Mouse (Mus musculus) NIH3T3 (cell line): ENCODE results near the gene Anks1.

ENCODE experiments used
- DNase-seq: peaks from one replicate; pipeline ENCODE4 v3.0.0-alpha.2; 2012; ENCODE audit warnings: low read depth

Gene Anks1

GRCm38 (mm10) chr17:27908888-27909621, at the start of gene Anks1:
TSS of gene Anks1 (plus strand) at chr17:27909306.
- peak; percentile 89 for DNase-seq

DNA sequence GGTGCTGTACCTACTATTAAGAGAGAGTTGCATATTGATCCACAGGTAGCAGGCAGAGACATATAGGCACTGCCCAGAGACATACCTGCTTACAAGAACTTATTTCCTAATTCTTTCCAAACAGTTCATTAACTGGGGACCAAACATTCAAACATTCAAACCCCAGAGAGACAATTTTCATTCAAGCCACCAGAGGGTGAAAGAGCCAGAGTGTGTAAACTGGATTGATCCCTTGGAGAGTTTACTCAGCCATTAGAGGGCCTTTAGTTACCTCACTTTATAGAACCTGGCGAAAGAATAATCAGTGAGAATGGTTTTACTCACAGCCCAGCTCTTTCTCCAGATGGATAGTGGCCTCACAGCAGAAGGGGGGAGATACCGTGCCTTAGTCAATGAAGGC, 43.6 kb upstream of the Anks1 start:
- peak; percentile 42 for DNase-seq

DNA sequence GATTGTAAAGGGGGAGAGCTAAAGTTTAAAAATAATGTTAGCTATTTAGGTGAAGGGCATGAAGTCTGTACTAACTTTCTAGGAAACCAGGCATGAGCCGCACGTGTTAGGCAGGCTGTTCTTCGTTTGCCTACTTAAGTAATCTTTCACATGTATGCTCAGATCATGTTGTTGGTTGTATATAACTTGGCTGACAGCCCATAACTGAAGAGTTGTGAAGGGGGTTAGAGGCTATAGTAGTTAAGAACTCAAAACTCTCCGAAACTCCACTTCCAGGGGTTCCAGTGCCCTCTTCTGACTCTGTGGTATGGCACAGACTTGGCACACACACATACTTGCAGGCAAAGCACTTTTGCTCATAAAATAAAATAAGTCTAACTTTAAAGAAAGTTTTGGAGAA, 42.4 kb upstream of the Anks1 start:
- no peak for DNase-seq

DNA sequence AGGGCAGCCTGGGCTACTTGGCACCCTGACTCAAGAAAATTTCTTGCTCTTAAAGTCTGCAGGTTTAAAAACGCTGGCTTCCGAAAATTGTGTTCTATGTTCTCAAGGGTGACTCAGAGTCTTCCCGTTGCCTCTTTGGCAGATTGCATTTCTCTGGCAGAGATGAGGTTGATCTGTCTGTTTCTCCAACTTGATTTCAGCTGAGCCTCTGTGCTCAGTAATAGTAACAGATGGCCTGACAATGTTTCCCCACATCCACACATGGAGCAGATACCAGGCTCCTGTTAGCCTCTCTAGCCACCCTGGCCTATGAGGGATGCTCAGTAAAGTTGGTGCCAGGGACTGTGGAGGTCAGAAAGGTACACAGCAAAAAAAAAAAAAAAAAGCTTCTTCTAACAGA, 37.3 kb upstream of the Anks1 start:
- DNase-seq: peak; percentile 70

DNA sequence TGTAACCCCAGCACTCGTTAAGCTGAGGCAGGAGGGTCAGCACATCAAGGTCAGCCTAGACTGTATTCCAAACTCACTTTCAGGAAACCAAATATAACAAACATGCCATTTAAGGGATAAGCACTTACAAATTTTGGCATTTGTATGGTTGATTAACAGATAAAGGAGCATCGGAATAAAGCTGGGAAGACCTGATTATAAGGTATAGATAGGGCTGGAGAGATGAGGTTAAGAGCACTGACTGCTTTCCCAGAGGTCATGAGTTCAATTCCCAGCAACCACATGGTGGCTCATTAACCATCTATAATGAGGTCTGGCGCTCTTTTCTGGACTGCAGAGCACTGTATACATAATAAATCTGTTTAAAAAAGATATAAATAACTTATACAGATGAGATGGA, 35.5 kb upstream of the Anks1 start:
- DNase-seq: no peak

DNA sequence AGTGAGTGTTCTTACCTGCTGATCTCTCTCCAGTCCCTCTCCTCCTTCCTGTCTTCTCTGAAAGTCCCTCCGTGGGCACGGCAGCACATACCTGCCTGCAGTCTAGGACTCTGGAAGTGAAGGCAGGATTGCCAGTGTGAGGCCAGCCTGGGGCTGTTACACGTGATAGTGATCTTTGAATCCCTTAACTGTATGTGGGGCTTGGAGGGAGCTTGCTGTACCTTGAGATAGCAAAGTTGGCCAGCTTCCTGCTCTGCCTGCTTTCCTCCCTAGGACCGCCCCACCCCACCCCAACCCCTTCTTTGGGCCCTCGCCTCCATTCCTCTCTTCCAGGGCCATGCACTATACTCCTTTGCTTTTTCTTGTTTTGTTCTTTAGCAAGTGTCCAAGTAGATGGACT, 34.6 kb upstream of the Anks1 start:
- DNase-seq: no peak

DNA sequence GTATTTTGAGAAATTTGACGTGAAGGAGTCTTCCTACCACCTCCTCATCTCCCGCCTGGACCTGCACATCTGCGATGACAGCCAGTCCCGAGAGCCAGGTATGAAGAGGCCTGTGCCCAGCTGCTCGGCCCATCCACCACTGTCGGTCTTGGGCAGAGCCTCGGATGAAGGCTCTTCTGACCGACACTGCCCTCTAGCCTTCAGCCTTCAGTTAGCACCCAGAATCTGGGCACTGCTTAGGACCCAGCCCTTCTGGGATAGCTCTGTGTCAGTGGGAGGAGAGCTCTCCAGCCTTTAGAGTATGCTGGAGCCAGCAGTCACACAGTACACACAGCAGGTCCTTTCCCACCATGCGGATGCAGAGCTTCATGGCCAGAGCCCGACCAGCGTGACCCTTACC, 27.6 kb upstream of the Anks1 start:
- peak; percentile 63 for DNase-seq

- no peak for DNase-seq
Observed at GRCm38 (mm10) chr17:27883129-27883528, 26.0 kb upstream of the Anks1 start.

DNA sequence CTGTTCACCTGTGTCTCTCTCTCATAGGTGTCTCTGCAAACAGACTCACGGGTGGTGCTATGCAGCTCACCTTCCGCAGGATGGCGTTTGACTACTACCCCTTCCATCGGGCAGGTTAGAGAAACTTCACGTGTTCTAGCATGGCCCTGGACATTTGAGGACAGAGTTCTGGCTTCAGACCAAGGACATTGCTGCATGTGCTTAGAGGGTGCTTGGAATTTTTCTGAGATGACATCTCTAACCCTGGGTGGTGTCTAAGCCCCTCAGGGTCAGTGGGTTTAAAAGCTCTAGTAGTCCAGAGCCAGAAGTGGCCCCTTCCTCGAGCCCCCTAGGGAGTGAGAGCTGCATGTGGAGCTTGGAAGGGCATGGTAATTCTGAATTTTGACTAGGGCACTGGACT, 25.1 kb upstream of the Anks1 start:
- DNase-seq: no peak

DNA sequence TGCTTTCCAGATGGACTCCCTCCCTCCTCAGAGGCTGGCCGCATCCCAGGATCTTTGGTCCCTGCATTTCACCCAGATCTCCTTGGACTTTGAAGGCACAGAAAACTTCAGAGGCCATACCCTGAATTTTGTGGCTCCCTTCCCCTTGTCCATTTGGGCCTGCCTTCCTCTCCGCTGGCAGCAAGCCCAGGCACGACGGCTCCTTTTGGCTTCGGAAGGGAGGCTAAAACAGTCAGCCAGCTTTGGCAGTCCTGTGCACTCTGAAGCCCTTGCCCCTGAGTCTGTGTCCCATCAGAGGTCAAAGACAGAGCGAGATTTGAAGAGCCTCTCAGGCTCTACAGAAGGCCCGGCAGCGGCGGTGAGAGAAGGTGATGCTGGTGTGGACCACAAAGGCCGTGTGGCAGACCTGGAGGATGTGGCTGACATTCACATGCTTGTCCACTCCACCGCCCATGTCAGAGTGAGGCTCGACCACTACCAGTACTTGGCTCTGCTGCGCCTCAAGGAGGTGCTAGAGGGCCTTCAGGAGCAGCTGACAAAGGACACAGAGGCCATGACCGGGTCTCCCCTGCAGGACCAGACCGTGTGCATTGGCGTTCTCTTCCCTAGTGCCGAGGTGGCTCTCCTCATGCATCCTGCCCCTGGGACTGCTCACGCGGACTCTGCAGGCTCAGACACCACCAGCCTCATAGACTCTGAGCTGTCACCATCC, 22.5 kb upstream of the Anks1 start:
- no peak for DNase-seq

- peak; percentile 98 for DNase-seq
Observed at GRCm38 (mm10) chr17:27907512-27908205, 1.4 kb upstream of the Anks1 start.

- DNase-seq: no peak
Observed at GRCm38 (mm10) chr17:27908206-27908887, 759 bp upstream of the Anks1 start.

DNA sequence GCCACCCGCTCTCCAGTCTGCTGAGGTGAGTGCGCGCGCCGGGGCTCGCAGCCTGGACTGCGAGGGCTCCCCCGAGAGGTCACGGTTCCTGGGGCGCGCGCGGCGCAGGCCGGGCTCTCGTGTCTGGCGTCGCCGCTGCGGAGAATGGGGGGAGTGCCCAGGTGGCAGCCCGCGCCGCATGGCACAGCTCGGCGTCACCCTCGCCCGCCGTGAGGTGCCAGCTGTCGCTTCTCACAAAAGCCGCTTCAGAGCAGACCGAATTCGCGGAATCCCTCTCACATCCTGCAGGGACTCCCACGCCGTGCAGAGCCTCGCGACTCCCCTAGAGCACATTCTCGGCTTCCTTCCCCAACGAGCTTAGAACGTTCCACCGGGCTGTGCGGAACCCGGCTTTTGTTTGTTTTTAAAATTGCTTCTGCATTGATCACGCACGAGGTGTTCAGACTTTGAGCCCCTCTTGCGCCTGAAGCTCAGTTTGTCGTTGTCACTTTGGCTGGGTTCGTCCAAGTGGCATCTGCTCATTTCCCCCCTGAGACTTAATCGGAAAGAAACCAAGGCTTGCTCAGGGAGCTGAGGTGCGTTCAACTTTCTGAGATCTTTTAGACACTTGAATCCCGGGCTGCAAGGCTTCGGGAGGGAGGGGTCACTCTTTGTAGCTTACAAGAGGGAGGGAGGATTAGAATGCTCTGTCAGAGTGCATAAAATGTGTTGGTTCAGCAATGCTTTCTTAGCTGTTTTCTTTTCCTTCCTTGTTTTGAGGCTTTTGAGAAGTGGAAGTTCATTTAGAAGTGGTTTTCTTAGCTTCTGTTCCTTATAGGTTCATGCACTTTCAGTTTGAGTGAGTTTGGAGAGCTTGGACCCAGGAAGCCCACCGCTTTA, 755 bp downstream of the Anks1 start, which contains the start of gene Taf11:
Gene Taf11 (minus strand): TSS at position 223 of the 879 bp plus-strand sequence.
- peak; percentile 36 for DNase-seq

DNA sequence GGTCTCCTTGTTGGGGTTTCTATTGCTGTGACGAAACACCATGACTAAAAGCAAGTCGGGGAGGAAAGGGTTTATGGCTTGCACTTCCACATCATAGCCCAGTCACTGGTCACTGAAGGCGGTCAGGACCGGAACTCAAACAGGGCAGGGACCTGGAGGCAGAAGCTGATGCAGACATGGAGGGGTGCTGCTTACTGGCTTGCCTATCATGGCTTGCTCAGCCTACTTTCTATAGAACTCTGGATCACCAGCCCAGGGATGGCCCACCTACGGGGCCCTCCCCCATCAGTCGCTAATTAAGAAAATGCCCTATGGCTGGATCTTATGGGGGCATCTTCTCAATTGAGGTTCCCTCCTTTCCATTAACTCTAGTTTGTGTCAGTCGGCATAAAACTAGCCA, 2.3 kb downstream of the Anks1 start:
- DNase-seq: no peak

DNA sequence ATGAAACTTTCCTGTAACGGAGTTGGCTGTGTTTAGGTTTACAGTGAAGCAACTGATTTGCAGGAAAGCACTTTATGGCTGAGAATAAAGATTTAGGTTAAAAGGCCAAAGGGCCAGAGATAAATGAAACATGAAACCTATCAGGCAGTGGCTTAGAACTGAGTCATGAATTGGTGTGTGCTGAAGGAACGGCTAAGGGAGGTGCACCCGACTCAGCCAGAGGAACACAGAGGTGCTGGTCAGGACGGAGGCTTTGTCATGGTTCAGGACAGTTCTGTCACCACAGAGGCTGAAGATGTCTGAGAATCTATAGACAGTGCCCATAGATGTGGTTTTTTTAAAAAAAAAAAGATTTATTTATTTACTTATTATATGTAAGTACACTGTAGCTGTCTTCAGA, 5.6 kb downstream of the Anks1 start:
- no peak for DNase-seq

GRCm38 (mm10) chr17:27916366-27916765, 7.3 kb downstream of the Anks1 start:
- DNase-seq: no peak

DNA sequence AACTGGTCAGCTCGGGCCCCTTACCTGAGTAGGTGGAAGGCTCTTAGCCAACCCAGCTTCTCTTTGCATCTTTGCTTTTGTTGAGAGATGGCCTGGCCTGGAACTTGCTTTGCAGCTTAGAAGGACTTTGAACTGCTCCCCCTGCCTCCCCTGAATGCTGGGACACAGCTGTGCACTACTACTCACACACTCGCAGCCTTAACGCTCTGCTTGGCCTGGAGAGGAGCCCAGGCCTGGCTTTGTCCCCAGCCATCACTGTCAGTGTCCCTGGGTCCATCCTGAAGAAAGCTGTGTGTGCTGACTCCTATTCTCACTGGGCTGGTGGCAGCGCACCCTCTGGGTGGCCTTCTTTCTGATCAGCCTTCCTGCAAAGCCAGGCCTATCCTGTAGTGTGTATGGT, 11.6 kb downstream of the Anks1 start:
- no peak for DNase-seq

DNA sequence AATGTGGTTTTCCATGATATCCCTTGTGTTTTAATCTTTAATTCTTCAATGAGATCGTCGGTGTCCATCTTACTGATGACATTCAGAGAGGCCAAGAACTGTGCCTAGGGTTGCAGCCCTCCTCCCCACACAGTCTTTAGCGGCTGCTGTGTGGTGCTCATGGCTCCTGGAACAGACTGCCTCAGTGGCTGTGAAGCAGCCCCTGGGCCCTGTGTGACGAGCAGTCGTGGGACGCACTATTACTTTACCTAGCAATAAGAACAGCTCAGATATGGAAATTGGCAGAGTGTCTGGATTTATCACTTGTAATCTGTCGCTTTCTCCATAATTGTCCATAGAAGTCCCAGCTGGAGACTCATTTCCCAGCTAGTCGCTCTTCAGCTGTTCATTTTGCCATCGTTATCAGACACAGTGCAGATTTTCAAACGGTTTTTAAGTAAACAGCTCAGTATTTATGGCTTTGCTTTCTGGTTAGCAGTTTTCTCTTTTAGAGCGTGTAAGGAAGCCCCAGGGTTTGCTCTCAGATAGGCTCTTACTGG, 13.1 kb downstream of the Anks1 start:
- DNase-seq: no peak

DNA sequence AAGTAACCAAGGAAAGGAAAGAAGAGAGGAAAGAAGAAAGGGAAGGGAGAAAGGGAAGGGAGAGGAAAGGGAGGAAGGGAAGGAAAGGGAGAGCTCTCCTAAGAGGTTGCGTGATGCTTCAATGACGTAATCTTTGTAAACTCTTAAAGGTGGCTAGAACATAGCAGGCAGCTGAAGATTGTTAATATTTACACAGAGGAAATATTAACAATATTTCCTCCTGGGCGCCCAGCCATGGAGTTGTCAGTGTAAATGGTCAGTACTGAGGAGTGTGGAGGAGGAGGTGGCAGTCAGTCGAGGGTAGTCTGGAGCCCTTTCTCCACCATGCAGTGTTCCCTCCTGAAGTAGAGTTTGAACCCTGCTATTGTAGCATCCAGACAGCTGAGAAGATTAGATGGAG, 15.9 kb downstream of the Anks1 start:
- DNase-seq: peak; percentile 50

- DNase-seq: no peak
Observed at GRCm38 (mm10) chr17:27925504-27925903, 16.4 kb downstream of the Anks1 start.

GRCm38 (mm10) chr17:27930291-27930690, 21.2 kb downstream of the Anks1 start:
- no peak for DNase-seq
